Mouse (Mus musculus) intestine, embryonic 16.5 days (tissue): ENCODE results near the gene Ankar. TPM values are rescaled to one million over a fixed set of nuclear protein-coding genes. Genes with fewer than 3 reads are reported as not detected.

Experiments used
- ATAC-seq: fragments of 200-750 bp; cut with Nextera tagmentation; 2 replicates; pipeline ENCODE4 v1.8.0; 2017; ENCODE audit warnings: moderate TSS enrichment, moderate library complexity
- H3K27ac ChIP-seq: fragments of 300-500 bp; sonication (generic); 2 replicates; pipeline ENCODE4 v1.5.1; 2014; ENCODE audit warnings: mild to moderate bottlenecking, low read length
- H3K27me3 ChIP-seq: fragments of 300-500 bp; sonication (generic); replicated peaks from 2 replicates; pipeline ENCODE4 v1.6.1; 2014; ENCODE audit warnings: low read length, control low read depth, mixed read lengths; ENCODE audit not compliant: control insufficient read depth, insufficient read depth
- H3K36me3 ChIP-seq: fragments of 300-500 bp; sonication (generic); 2 replicates; pipeline ENCODE4 v1.6.1; 2014; ENCODE audit warnings: low read length, control low read depth; ENCODE audit not compliant: control insufficient read depth, insufficient read depth
- H3K4me1 ChIP-seq: fragments of 300-500 bp; sonication (generic); 2 replicates; pipeline ENCODE4 v1.6.1; 2014; ENCODE audit warnings: low read length, control low read depth, mixed read lengths; ENCODE audit not compliant: control insufficient read depth, insufficient read depth
- H3K4me2 ChIP-seq: fragments of 300-500 bp; sonication (generic); 2 replicates; pipeline ENCODE4 v1.6.1; 2014; ENCODE audit warnings: low read depth, low read length, control low read depth
- H3K4me3 ChIP-seq: fragments of 300-500 bp; sonication (generic); 2 replicates; pipeline ENCODE4 v1.5.1; 2014; ENCODE audit warnings: mild to moderate bottlenecking, low read length
- H3K9ac ChIP-seq: fragments of 300-500 bp; sonication (generic); 2 replicates; pipeline ENCODE4 v1.6.1; 2014; ENCODE audit warnings: low read depth, low read length
- H3K9me3 ChIP-seq: fragments of 300-500 bp; sonication (generic); 2 replicates; pipeline ENCODE4 v1.6.1; 2016; ENCODE audit warnings: low read length, control low read depth; ENCODE audit not compliant: control insufficient read depth
- WGBS: fragments of 180-500 bp; shearing (Covaris S2); extraction: QIAGEN DNeasy Blood & Tissue Kit; methylation state at CpG from one replicate; pipeline ENCODE4 v1.1.7; 2014; 5-methylcytosine and 5-hydroxymethylcytosine counted together
- polyA plus RNA-seq: library from polyadenylated mRNA; unstranded; fragments of >200 nt; fragmentation: Nextera tagmentation; extraction: Ambion mirVana; gene quantifications from 2 replicates; pipeline ENCODE4 v1.2.1, GENCODE M21; 2015

Gene Ankar
- polyA plus RNA-seq, 1 experiment from 2014 or later, result not detected

- H3K9ac ChIP-seq, result no peak overlapping the region
- no peaks in the 10 kb centered on the region for H3K4me1 ChIP-seq
- no peaks in the 10 kb centered on the region for H3K36me3 ChIP-seq
- peak; percentile 31; the same call in 1 of the 2 replicates for ATAC-seq
- WGBS, result 37% methylated on average over 49 of the region's 49 CpGs
- peak overlapping the region; percentile 60 for H3K4me2 ChIP-seq
- H3K4me3 ChIP-seq, result peak overlapping the region; percentile 33
- H3K27me3 ChIP-seq, result no peaks in the 10 kb centered on the region
- no peak overlapping the region for H3K27ac ChIP-seq
- no peaks in the 10 kb centered on the region for H3K9me3 ChIP-seq
Observed at GRCm38 (mm10) chr1:72640658-72641410, 59.5 kb downstream of the Ankar start.

DNA sequence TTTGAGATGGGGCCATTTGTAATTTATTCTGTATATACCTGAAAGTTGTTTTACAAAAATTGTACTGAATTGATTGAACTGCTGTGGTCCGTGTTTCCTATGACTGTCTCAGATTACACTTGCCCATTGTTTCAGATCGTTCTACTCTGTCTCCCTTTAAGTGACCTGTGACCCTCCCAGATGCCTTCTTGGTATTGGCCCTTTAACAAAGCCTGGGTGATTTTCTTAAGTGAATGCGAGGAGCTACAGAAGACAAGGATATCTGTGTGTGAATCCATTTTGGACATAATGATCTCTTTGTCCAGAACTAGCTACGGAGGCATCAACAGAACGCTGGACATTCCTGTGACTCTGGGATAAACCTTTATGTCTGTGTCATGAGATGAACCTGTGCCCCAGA lies 65.2 kb downstream of the Ankar start:
- no peaks in the 10 kb centered on the region for H3K27me3 ChIP-seq
- ATAC-seq, result no peak
- H3K4me3 ChIP-seq, result no peak overlapping the region
- WGBS, result 57% methylated on average over 5 of the region's 5 CpGs
- H3K4me1 ChIP-seq, result no peaks in the 10 kb centered on the region
- no peak overlapping the region for H3K9ac ChIP-seq
- no peaks in the 10 kb centered on the region for H3K36me3 ChIP-seq
- no peak overlapping the region for H3K4me2 ChIP-seq
- H3K27ac ChIP-seq, result no peak overlapping the region
- no peaks in the 10 kb centered on the region for H3K9me3 ChIP-seq

- 94% methylated on average over 6 of the region's 6 CpGs for WGBS
- Histone ChIP-seq H3K9me3 (no peaks in the 10 kb centered on the region), H3K4me2 (no peak overlapping the region), H3K27ac (no peak overlapping the region), H3K4me1 (no peaks in the 10 kb centered on the region), H3K4me3 (no peak overlapping the region), H3K9ac (no peak overlapping the region), H3K36me3 (peaks cover 10% of the 10 kb centered on the region; the same call in 1 of the 2 replicates), H3K27me3 (no peaks in the 10 kb centered on the region)
- no peak for ATAC-seq
Observed at GRCm38 (mm10) chr1:72612172-72612571, 88.2 kb downstream of the Ankar start.

DNA sequence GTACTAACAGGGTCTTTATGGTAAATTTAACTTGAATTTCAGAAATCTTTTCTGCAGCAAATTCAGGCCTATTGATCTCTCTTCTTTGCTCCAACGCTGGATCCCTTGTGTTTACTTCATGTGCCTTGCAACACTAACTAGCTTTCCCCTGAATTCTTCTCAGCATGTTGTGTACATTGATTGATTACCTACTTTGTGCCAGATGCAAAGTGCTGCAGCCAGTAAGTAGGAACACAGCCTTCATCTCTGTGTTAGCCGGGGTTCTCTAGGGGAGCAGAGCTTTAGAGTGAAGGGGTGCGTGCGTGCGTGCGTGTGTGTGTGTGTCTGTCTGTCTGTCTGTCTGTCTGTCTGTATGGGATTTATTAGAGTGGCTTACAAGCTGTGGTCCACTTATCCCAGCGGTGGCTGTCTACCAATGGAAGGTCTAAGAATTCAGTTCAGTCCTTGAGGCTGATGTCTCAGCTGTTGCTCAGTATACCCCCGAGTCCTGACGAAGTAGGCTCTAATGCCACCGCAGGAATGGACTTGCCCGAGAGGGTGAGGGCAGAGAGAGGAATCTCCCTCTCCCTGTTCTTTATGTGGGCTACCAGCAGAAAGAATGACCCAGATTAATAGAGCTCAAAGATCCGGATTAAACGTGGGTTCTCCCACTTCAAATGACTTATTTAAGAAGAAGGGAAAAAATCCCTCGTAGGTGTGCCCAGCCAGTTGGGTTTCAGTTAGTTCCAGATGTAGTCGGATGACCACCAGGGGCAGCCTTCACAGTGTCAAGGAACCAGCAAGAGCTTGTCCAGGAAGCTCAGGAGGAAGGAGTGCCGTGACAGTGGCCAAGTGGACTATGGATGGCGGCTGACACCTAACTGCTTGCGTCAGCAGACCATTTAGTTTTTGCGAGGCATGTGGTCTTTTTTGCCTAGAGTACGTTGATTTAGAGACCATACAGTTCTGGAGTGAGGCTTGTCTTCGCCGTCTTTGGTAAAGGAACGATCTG lies 90.2 kb downstream of the Ankar start:
- no peaks in the 10 kb centered on the region for H3K36me3 ChIP-seq
- H3K4me3 ChIP-seq, result no peak overlapping the region
- WGBS, result 82% methylated on average over 23 of the region's 23 CpGs
- no peak overlapping the region for H3K4me2 ChIP-seq
- no peaks in the 10 kb centered on the region for H3K4me1 ChIP-seq
- H3K9ac ChIP-seq, result no peak overlapping the region
- H3K27ac ChIP-seq, result no peak overlapping the region
- no peaks in the 10 kb centered on the region for H3K27me3 ChIP-seq
- no peak for ATAC-seq
- no peaks in the 10 kb centered on the region for H3K9me3 ChIP-seq

GRCm38 (mm10) chr1:72609129-72609528 lies 91.2 kb downstream of the Ankar start:
- 84% methylated on average over 10 of the region's 10 CpGs for WGBS
- Histone ChIP-seq H3K27me3 (no peaks in the 10 kb centered on the region), H3K36me3 (no peaks in the 10 kb centered on the region), H3K9me3 (no peaks in the 10 kb centered on the region), H3K4me3 (no peak overlapping the region), H3K4me1 (no peaks in the 10 kb centered on the region), H3K27ac (no peak overlapping the region), H3K9ac (no peak overlapping the region), H3K4me2 (no peak overlapping the region)
- no peak for ATAC-seq

DNA sequence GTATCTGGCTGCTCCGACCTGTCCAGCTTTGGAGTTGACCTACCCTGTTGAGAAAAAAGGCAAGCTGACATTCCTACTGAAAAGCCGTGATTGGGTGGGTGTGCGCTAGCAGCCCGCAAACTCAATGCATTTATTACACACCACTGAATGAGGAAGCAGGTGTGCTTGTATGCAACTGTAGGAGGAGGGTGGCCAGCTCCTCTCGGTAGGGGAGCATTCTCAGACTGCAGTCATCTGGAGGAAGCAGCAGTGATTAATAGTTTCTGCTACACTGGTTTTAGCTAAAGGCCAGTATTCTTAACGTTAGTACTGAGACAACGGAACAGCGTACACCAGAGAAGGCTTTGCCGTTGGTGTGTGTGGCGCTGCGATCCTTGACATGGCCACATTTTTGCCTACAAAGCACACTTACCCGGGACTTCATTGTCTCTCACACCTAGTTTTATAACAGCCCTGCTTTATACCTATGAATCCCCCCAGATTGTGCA lies 94.1 kb downstream of the Ankar start:
- no peak for ATAC-seq

GRCm38 (mm10) chr1:72602803-72603202 lies 97.6 kb downstream of the Ankar start:
- Histone ChIP-seq H3K4me2 (no peak overlapping the region), H3K27me3 (no peaks in the 10 kb centered on the region), H3K4me3 (no peak overlapping the region), H3K27ac (no peak overlapping the region), H3K4me1 (peaks cover 9% of the 10 kb centered on the region), H3K9ac (no peak overlapping the region), H3K9me3 (no peaks in the 10 kb centered on the region), H3K36me3 (peaks cover 6% of the 10 kb centered on the region)
- 87% methylated on average over 5 of the region's 5 CpGs for WGBS
- no peak for ATAC-seq

More for the DNA sequence above, 94.1 kb downstream of the Ankar start:
- no peak overlapping the region for H3K4me2 ChIP-seq
- H3K36me3 ChIP-seq, result peaks cover 4% of the 10 kb centered on the region; the same call in 1 of the 2 replicates
- WGBS, result 82% methylated on average over 12 of the region's 12 CpGs
- no peaks in the 10 kb centered on the region for H3K4me1 ChIP-seq
- H3K9me3 ChIP-seq, result no peaks in the 10 kb centered on the region
- H3K9ac ChIP-seq, result no peak overlapping the region
- H3K27ac ChIP-seq, result no peak overlapping the region
- no peak overlapping the region for H3K4me3 ChIP-seq
- H3K27me3 ChIP-seq, result no peaks in the 10 kb centered on the region

DNA sequence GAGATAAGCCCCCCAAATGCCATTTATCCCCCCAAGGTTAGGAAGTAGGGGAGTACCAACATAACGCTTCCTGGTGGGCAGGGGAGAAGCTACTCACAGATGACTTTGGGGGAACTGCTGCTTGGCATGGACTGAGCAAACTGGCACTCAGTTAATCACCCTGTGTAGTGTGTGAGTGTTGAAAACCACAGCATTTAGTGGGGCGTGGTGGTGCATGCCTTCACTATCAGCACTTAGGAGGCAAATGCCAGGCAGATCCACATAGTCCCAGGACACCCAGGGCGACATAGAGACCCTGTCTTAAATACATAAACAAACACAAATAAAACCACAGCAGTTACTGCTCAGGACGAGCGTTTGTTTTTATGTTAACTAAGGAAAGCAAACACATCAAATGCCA lies 98.2 kb downstream of the Ankar start:
- WGBS, result 68% methylated on average over 5 of the region's 5 CpGs

GRCm38 (mm10) chr1:72601233-72601632 lies 99.1 kb downstream of the Ankar start:
- peaks cover 6% of the 10 kb centered on the region for H3K36me3 ChIP-seq
- peaks cover 9% of the 10 kb centered on the region for H3K4me1 ChIP-seq
- no peak overlapping the region for H3K4me3 ChIP-seq
- H3K9me3 ChIP-seq, result no peaks in the 10 kb centered on the region
- H3K9ac ChIP-seq, result no peak overlapping the region
- no peak overlapping the region for H3K27ac ChIP-seq
- ATAC-seq, result no peak
- 93% methylated on average over 7 of the region's 7 CpGs for WGBS
- H3K27me3 ChIP-seq, result no peaks in the 10 kb centered on the region
- no peak overlapping the region for H3K4me2 ChIP-seq

More for the DNA sequence above, 98.2 kb downstream of the Ankar start:
- Histone ChIP-seq H3K27ac (no peak overlapping the region), H3K27me3 (no peaks in the 10 kb centered on the region), H3K36me3 (peaks cover 6% of the 10 kb centered on the region), H3K4me3 (no peak overlapping the region), H3K9ac (no peak overlapping the region), H3K9me3 (no peaks in the 10 kb centered on the region), H3K4me2 (no peak overlapping the region), H3K4me1 (peaks cover 9% of the 10 kb centered on the region)
- ATAC-seq, result no peak
